ENCODE assay signal across 11 mouse cellular contexts in genomic region chr2:77343736-77344440, GRCm38 (mm10).
DNase-seq lines count a peak whose midpoint lies in the region; ATAC-seq and TF ChIP-seq lines count a peak whose summit lies in the region.
"Had no signal": no experiment of that assay in that cellular context is flagged by ENCODE, and none has a peak within 500 bp of the region (broad histone marks: within the 10 kb centered on the region; RNA-seq: fewer than 3 reads in every experiment).

No protein-coding gene starts in this region.

- H3K4me1 ChIP-seq in forebrain, postnatal 0 days (ENCODE audit: insufficient read depth): no peaks in the 10 kb centered on the region
- H3K4me1 ChIP-seq in forebrain, embryonic 14.5 days (ENCODE audit: control insufficient read depth, insufficient read depth, low read length): no peaks in the 10 kb centered on the region
- no peaks in the 10 kb centered on the region for H3K4me1 ChIP-seq in liver, adult 2 months (ENCODE audit: control insufficient read depth, insufficient read depth, low read length)
- peaks cover 2 to 7% of the 10 kb centered on the region in 2 experiments; a peak in 1 of 4 replicates for H3K4me1 ChIP-seq in ES-E14 (ENCODE audit: control insufficient read depth in 2 of 2, insufficient read depth in 2 of 2, low read length in 2 of 2, poor library complexity in 1 of 2)
- H3K4me1 ChIP-seq: embryonic facial prominence, embryonic 15.5 days had no signal

- in situ Hi-C loops in ES-E14 (cut with MboI; ENCODE audit: low sequenced_read_pairs in 2 of 2, unreplicated experiment in 2 of 2): no loop called here

- no peak overlapping the region for H3K27ac ChIP-seq in forebrain, postnatal 0 days (ENCODE audit: low read depth, low read length)
- H3K27ac ChIP-seq in forebrain, embryonic 14.5 days (ENCODE audit: low read depth, low read length): no peak overlapping the region
- no peak overlapping the region for H3K27ac ChIP-seq in liver, adult 2 months (replicated peaks; ENCODE audit: insufficient read depth, low read depth, low read length)
- no peak overlapping the region for H3K27ac ChIP-seq in ES-E14 (ENCODE audit: insufficient read depth, low read depth, low read length, poor library complexity, severe bottlenecking)
- H3K27ac ChIP-seq: embryonic facial prominence, embryonic 15.5 days had no signal

- no peak for TF ChIP-seq POLR2A in liver, adult 2 months (IDR thresholded peaks at IDR 0.05; ENCODE audit: extremely low read depth, insufficient read depth, low read length)

- ATAC-seq in forebrain, postnatal 0 days: no peak
- ATAC-seq in forebrain, embryonic 14.5 days: no peak
- ATAC-seq: midbrain, embryonic 16.5 days had no signal

- no peaks in the 10 kb centered on the region for H3K27me3 ChIP-seq in forebrain, postnatal 0 days (ENCODE audit: insufficient read depth, low read length)
- H3K27me3 ChIP-seq in forebrain, embryonic 14.5 days (replicated peaks; ENCODE audit: control insufficient read depth, insufficient read depth, low read length): no peaks in the 10 kb centered on the region
- H3K27me3 ChIP-seq in liver, adult 2 months (ENCODE audit: control insufficient read depth, insufficient read depth, low read length): 0 out of 2 replicates have a peak, but pooled peaks cover 2% of the 10 kb centered on the region
- H3K27me3 ChIP-seq: embryonic facial prominence, embryonic 15.5 days had no signal

- H3K9me3 ChIP-seq in forebrain, postnatal 0 days (ENCODE audit: low read length): no peaks in the 10 kb centered on the region
- no peaks in the 10 kb centered on the region for H3K9me3 ChIP-seq in forebrain, embryonic 14.5 days (replicated peaks; ENCODE audit: control insufficient read depth, low read length)
- H3K9me3 ChIP-seq in ES-E14 (ENCODE audit: control insufficient read depth, insufficient read depth, low read depth, low read length): no peaks in the 10 kb centered on the region
- H3K9me3 ChIP-seq: embryonic facial prominence, embryonic 15.5 days had no signal

- no peak overlapping the region for H3K9ac ChIP-seq in forebrain, postnatal 0 days
- no peak overlapping the region for H3K9ac ChIP-seq in forebrain, embryonic 14.5 days (ENCODE audit: low read length)
- no peak overlapping the region for H3K9ac ChIP-seq in liver, adult 2 months (ENCODE audit: low read depth, low read length)
- H3K9ac ChIP-seq in ES-E14 (ENCODE audit: insufficient read depth, low read depth, low read length, poor library complexity, severe bottlenecking): peak overlapping the region; percentile 24; the same call in 1 of the 2 replicates
- H3K9ac ChIP-seq: embryonic facial prominence, embryonic 15.5 days had no signal

- 93% methylated on average over 16 of the region's 16 CpGs for WGBS in forebrain, postnatal 0 days
- 91% methylated on average over 16 of the region's 16 CpGs for WGBS in forebrain, embryonic 14.5 days
- 90% methylated on average over 16 of the region's 16 CpGs for WGBS in liver, adult 2 months

- no peak overlapping the region for H3K4me2 ChIP-seq in forebrain, postnatal 0 days (ENCODE audit: low read depth)
- H3K4me2 ChIP-seq in forebrain, embryonic 14.5 days (ENCODE audit: low read length): no peak overlapping the region
- H3K4me2 ChIP-seq: embryonic facial prominence, embryonic 15.5 days had no signal

- DNase-seq in forebrain, postnatal 0 days: no peak
- no peak for DNase-seq in forebrain, embryonic 14.5 days (ENCODE audit: low spot score)
- no peak for DNase-seq in liver, adult 2 months (ENCODE audit: extremely low read depth, low read depth, low spot score)
- DNase-seq in liver (no peak), ES-E14 (ENCODE audit: low read depth, low spot score) (peak; percentile 59)
- DNase-seq in lung, postnatal 10 days: peak; percentile 19
- DNase-seq in Muller cell, postnatal 12 days (ENCODE audit: inconsistent ontology term): no peak
- no peak for DNase-seq in layer of hippocampus, adult 18-20 months (ENCODE audit: low spot score in 2 of 2)
- DNase-seq: gastrocnemius, postnatal 25 days had no signal

- peak; percentile 50 for TF ChIP-seq CTCF in forebrain, postnatal 0 days (IDR thresholded peaks at IDR 0.05; ENCODE audit: low read depth)
- TF ChIP-seq CTCF in liver, adult 2 months (IDR thresholded peaks at IDR 0.05; ENCODE audit: low read depth, low read length): peak; percentile 45

- H3K4me3 ChIP-seq in forebrain, postnatal 0 days (ENCODE audit: low read depth, low read length): no peak overlapping the region
- H3K4me3 ChIP-seq in forebrain, embryonic 14.5 days (ENCODE audit: low read depth, low read length): no peak overlapping the region
- no peak overlapping the region for H3K4me3 ChIP-seq in liver, adult 2 months (ENCODE audit: insufficient read depth, low read depth, low read length)
- H3K4me3 ChIP-seq in ES-E14 (ENCODE audit: insufficient read depth in 1 of 2, low read depth in 1 of 2, low read length in 2 of 2, poor library complexity in 1 of 2, severe bottlenecking in 1 of 2): peak overlapping the region in 1 of 2 experiments; percentile 39; a peak in 2 of 4 replicates
- H3K4me3 ChIP-seq: embryonic facial prominence, embryonic 15.5 days had no signal

- H3K79me2 ChIP-seq in liver, adult 2 months (ENCODE audit: control insufficient read depth, insufficient read depth, low read length): no peaks in the 10 kb centered on the region

- no peaks in the 10 kb centered on the region for H3K36me3 ChIP-seq in forebrain, postnatal 0 days (ENCODE audit: insufficient read depth)
- no peaks in the 10 kb centered on the region for H3K36me3 ChIP-seq in forebrain, embryonic 14.5 days (ENCODE audit: control insufficient read depth, insufficient read depth, low read length)
- no peaks in the 10 kb centered on the region for H3K36me3 ChIP-seq in liver, adult 2 months (ENCODE audit: control insufficient read depth, insufficient read depth, low read length)
- no peaks in the 10 kb centered on the region for H3K36me3 ChIP-seq in ES-E14 (ENCODE audit: control insufficient read depth, insufficient read depth, low read length, poor library complexity, severe bottlenecking)
- H3K36me3 ChIP-seq: embryonic facial prominence, embryonic 15.5 days had no signal

TF ChIP-seq in ES-E14, 5 proteins besides CTCF, POLR2A, EP300 and RAD21:
- TF ChIP-seq ZC3H11A (IDR thresholded peaks at IDR 0.05; ENCODE audit: borderline replicate concordance, low read depth, low read length) (peak; percentile 48; the same call in 1 of the 2 replicates), MAFK (IDR thresholded peaks at IDR 0.05; ENCODE audit: insufficient read depth, low read depth, low read length) (no peak), ZNF384 (IDR thresholded peaks at IDR 0.05; ENCODE audit: low read depth, low read length) (no peak), HCFC1 (IDR thresholded peaks at IDR 0.05; ENCODE audit: borderline replicate concordance, insufficient read depth, low read length) (no peak)

Comparison
In these comparisons a context has a peak if more than half of its experiments do, and no peak if none do; other contexts are left out.
1. DNase-seq: peak in ES-E14 (single experiment) and lung, postnatal 10 days (single experiment); none in forebrain, postnatal 0 days (single experiment), forebrain, embryonic 14.5 days (single experiment), liver, adult 2 months (single experiment), liver (single experiment), Muller cell, postnatal 12 days (single experiment) and layer of hippocampus, adult 18-20 months (0 of 2).